In genomic region chr4:123904333-123905125, GRCm38 (mm10) we compare ENCODE assay signal across 8 mouse cellular contexts. TPM values are rescaled to one million over a fixed set of nuclear protein-coding genes. Genes with fewer than 3 reads are reported as not detected.
DNase-seq lines count a peak whose midpoint lies in the region; ATAC-seq and TF ChIP-seq lines count a peak whose summit lies in the region.

Gene Mycbp (plus strand): TSS chr4:123904832.

- peak within 1 kb of the TSS; percentile 73 for H3K4me3 ChIP-seq in forebrain, embryonic 10.5 days
- peak within 1 kb of the TSS; percentile 61 for H3K4me3 ChIP-seq in heart, embryonic 15.5 days
- H3K4me3 ChIP-seq in liver, embryonic 14.5 days (ENCODE audit: insufficient read depth in 1 of 2, low read depth in 2 of 2, low read length in 2 of 2): peak within 1 kb of the TSS; percentile 87 to 93
- peak within 1 kb of the TSS; percentile 83 for H3K4me3 ChIP-seq in neural tube, embryonic 11.5 days (ENCODE audit: low read depth, low read length)
- peak within 1 kb of the TSS; percentile 76 for H3K4me3 ChIP-seq in stomach, postnatal 0 days (ENCODE audit: low read depth, low read length)

- H3K36me3 ChIP-seq in forebrain, embryonic 10.5 days (replicated peaks): peaks cover 18% of the 10 kb centered on the region
- 0 out of 2 replicates have a peak, but pooled peaks cover 2% of the 10 kb centered on the region for H3K36me3 ChIP-seq in heart, embryonic 15.5 days
- no peaks in the 10 kb centered on the region; the same call in 1 of the 2 replicates for H3K36me3 ChIP-seq in liver, embryonic 14.5 days (replicated peaks; ENCODE audit: control insufficient read depth, insufficient read depth, low read depth)
- H3K36me3 ChIP-seq in neural tube, embryonic 11.5 days (ENCODE audit: control insufficient read depth, insufficient read depth, low read length): no peaks in the 10 kb centered on the region
- no peaks in the 10 kb centered on the region for H3K36me3 ChIP-seq in stomach, postnatal 0 days (ENCODE audit: control insufficient read depth, insufficient read depth, low read length)

- peak; percentile 99 to 100 for DNase-seq in CD8-positive naive resting alpha-beta T cell, adult 2 months (ENCODE audit: low read depth in 2 of 2, low spot score in 2 of 2)
- peak; percentile 91 for DNase-seq in c-Kit-positive CD71-negative TER-119-negative erythroid progenitor cells, embryonic 14.5 days (ENCODE audit: low read depth)
- DNase-seq in forebrain, embryonic 10.5 days (ENCODE audit: extremely low spot score, low spot score): peak; percentile 99
- DNase-seq in kidney, postnatal 25 days: peak; percentile 98 to 99
- DNase-seq in liver, embryonic 14.5 days (ENCODE audit: low read depth in 3 of 3, low spot score in 3 of 3): peak; percentile 94 to 97 (median 95)
- peak; percentile 99 for DNase-seq in neural tube, embryonic 11.5 days (ENCODE audit: low spot score)
- peak; percentile 100 for DNase-seq in stomach, postnatal 0 days (ENCODE audit: low spot score)

- H3K9ac ChIP-seq in heart, embryonic 15.5 days: peak within 1 kb of the TSS; percentile 66
- H3K9ac ChIP-seq in liver, embryonic 14.5 days (replicated peaks): peak within 1 kb of the TSS; percentile 90
- peak within 1 kb of the TSS; percentile 73 for H3K9ac ChIP-seq in neural tube, embryonic 11.5 days (ENCODE audit: low read length)
- H3K9ac ChIP-seq in stomach, postnatal 0 days (ENCODE audit: low read length): peak within 1 kb of the TSS; percentile 79

- no peak for TF ChIP-seq EP300 in liver, embryonic 14.5 days (IDR thresholded peaks at IDR 0.05; ENCODE audit: low read depth)
- TF ChIP-seq EP300 in stomach, postnatal 0 days (optimal IDR thresholded peaks at IDR 0.05): no peak

- 2% methylated on average over 48 of the region's 49 CpGs for WGBS in forebrain, embryonic 10.5 days
- under 1% methylated on average over 49 of the region's 49 CpGs for WGBS in heart, embryonic 15.5 days
- under 1% methylated on average over 49 of the region's 49 CpGs for WGBS in liver, embryonic 14.5 days (ENCODE audit: insufficient replicate concordance)
- 1% methylated on average over 39 of the region's 49 CpGs for WGBS in neural tube, embryonic 11.5 days
- 1% methylated on average over 49 of the region's 49 CpGs for whole genome bisulfite sequencing in stomach, postnatal 0 days

- peak within 1 kb of the TSS; percentile 87 for H3K27ac ChIP-seq in forebrain, embryonic 10.5 days
- peak within 1 kb of the TSS; percentile 85 for H3K27ac ChIP-seq in heart, embryonic 15.5 days
- H3K27ac ChIP-seq in liver, embryonic 14.5 days: peak within 1 kb of the TSS; percentile 67
- H3K27ac ChIP-seq in neural tube, embryonic 11.5 days (ENCODE audit: low read depth, low read length): peak within 1 kb of the TSS; percentile 53; the same call in 1 of the 2 replicates
- peak within 1 kb of the TSS; percentile 85 for H3K27ac ChIP-seq in stomach, postnatal 0 days (replicated peaks)

- H3K27me3 ChIP-seq in forebrain, embryonic 10.5 days (ENCODE audit: poor library complexity, severe bottlenecking): no peaks in the 10 kb centered on the region
- H3K27me3 ChIP-seq in heart, embryonic 15.5 days: no peaks in the 10 kb centered on the region
- H3K27me3 ChIP-seq in liver, embryonic 14.5 days (ENCODE audit: control insufficient read depth, insufficient read depth, low read length): no peaks in the 10 kb centered on the region
- H3K27me3 ChIP-seq in neural tube, embryonic 11.5 days (ENCODE audit: control insufficient read depth, insufficient read depth, low read length): no peaks in the 10 kb centered on the region
- H3K27me3 ChIP-seq in stomach, postnatal 0 days (ENCODE audit: control insufficient read depth, insufficient read depth, low read length): no peaks in the 10 kb centered on the region

- H3K4me1 ChIP-seq in forebrain, embryonic 10.5 days: peaks cover 35% of the 10 kb centered on the region
- peaks cover 18% of the 10 kb centered on the region for H3K4me1 ChIP-seq in heart, embryonic 15.5 days (replicated peaks)
- H3K4me1 ChIP-seq in liver, embryonic 14.5 days (replicated peaks; ENCODE audit: control insufficient read depth in 2 of 2, insufficient read depth in 2 of 2, low read length in 1 of 2): peaks cover 7 to 15% of the 10 kb centered on the region in 2 experiments
- H3K4me1 ChIP-seq in neural tube, embryonic 11.5 days (ENCODE audit: control insufficient read depth, insufficient read depth, low read length): no peaks in the 10 kb centered on the region
- no peaks in the 10 kb centered on the region for H3K4me1 ChIP-seq in stomach, postnatal 0 days (replicated peaks; ENCODE audit: control insufficient read depth, insufficient read depth)

- ATAC-seq in heart, embryonic 15.5 days (replicated peaks; ENCODE audit: insufficient number of reproducible peaks, insufficient read depth, low FRiP score, low read depth): peak; percentile 100
- ATAC-seq in liver, embryonic 14.5 days (ENCODE audit: insufficient read depth): peak; percentile 100
- peak; percentile 100 for ATAC-seq in neural tube, embryonic 11.5 days (ENCODE audit: insufficient read depth, low FRiP score, low TSS enrichment)
- ATAC-seq in stomach, postnatal 0 days (ENCODE audit: low FRiP score, low TSS enrichment): peak; percentile 100

- peak within 1 kb of the TSS; percentile 76 for H3K4me2 ChIP-seq in heart, embryonic 15.5 days
- H3K4me2 ChIP-seq in liver, embryonic 14.5 days (ENCODE audit: low read depth): peak within 1 kb of the TSS; percentile 90
- peak within 1 kb of the TSS; percentile 73 for H3K4me2 ChIP-seq in neural tube, embryonic 11.5 days (ENCODE audit: low read depth)
- H3K4me2 ChIP-seq in stomach, postnatal 0 days (replicated peaks; ENCODE audit: low read depth): peak within 1 kb of the TSS; percentile 84

- no peaks in the 10 kb centered on the region for H3K9me3 ChIP-seq in forebrain, embryonic 10.5 days
- no peaks in the 10 kb centered on the region for H3K9me3 ChIP-seq in heart, embryonic 15.5 days (replicated peaks)
- H3K9me3 ChIP-seq in liver, embryonic 14.5 days (ENCODE audit: control insufficient read depth, low read length): no peaks in the 10 kb centered on the region
- H3K9me3 ChIP-seq in neural tube, embryonic 11.5 days (ENCODE audit: control insufficient read depth, low read length): no peaks in the 10 kb centered on the region
- no peaks in the 10 kb centered on the region for H3K9me3 ChIP-seq in stomach, postnatal 0 days (ENCODE audit: control insufficient read depth, low read length)

- no peak for TF ChIP-seq CTCF in liver, embryonic 14.5 days (IDR thresholded peaks at IDR 0.05; ENCODE audit: low read depth)
- 0 out of 2 replicates have a peak, but pooled peaks have one; percentile 9 for TF ChIP-seq CTCF in stomach, postnatal 0 days (IDR thresholded peaks at IDR 0.05; ENCODE audit: low read depth)

RNA-seq across cellular contexts. Expression of gene Mycbp, which starts in this region (rescaled TPM):
- 65.7 and 67.7 TPM in 2 replicates for polyA plus RNA-seq in forebrain, embryonic 10.5 days (2016; fragmentation: Nextera tagmentation; extraction: Ambion mirVana)
- polyA plus RNA-seq in heart, embryonic 15.5 days (2015; fragmentation: Nextera tagmentation; extraction: Ambion mirVana): 47.4 and 60.1 TPM in 2 replicates
- polyA plus RNA-seq in liver, embryonic 14.5 days (2012; rRNA removed): 16.3 and 34.1 TPM in 2 replicates
- 61.0 and 65.8 TPM in 2 replicates for polyA plus RNA-seq in liver, embryonic 14.5 days (2014; fragmentation: Nextera tagmentation; extraction: Ambion mirVana)
- 54.3 and 56.7 TPM in 2 replicates for polyA plus RNA-seq in neural tube, embryonic 11.5 days (2014; fragmentation: Nextera tagmentation; extraction: Ambion mirVana)
- polyA plus RNA-seq in stomach, postnatal 0 days (2015; fragmentation: Nextera tagmentation; extraction: Ambion mirVana): 82.4 and 90.3 TPM in 2 replicates

Comparison
In these comparisons a context has a peak if more than half of its experiments do, and no peak if none do; other contexts are left out.
1. Peak in every context shown above with its lines: DNase-seq, ATAC-seq, H3K4me3 ChIP-seq and H3K27ac ChIP-seq.